Mouse (Mus musculus) megakaryocyte, embryonic 14.5 days (primary cell): ENCODE results near the gene Ror1.

Source experiments
- FLI1 ChIP-seq: IDR thresholded peaks from 2 replicates; pipeline ENCODE4 v1.6.1; 2012; ENCODE audit warnings: low read length, inconsistent platforms, mixed read lengths
- GATA1 ChIP-seq: IDR thresholded peaks from 3 replicates; pipeline ENCODE4 v1.6.1; 2012; ENCODE audit warnings: mixed read lengths, low read length, inconsistent platforms, borderline replicate concordance

DNA sequence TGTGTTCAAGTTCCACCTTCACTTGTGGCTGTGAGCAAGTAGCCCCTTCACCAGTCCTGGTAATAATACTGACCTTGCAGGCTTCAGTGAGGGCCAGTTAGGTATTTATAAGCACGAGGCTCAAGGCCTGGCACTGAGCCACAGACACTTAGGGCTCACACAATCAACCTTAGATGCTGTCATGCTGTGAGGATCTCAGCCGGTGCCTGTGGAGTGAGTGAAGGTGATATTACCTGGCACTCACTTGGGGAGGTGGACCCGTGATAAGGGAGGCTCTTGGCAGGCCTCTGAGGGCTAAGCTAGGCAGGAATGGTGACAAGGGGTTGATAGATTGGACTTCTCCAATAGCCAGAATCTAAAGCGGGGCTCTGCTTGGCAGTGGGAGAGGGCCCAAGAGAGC, 131.0 kb downstream of the Ror1 start:
- TF ChIP-seq GATA1 (no peak), FLI1 (no peak)
